Mouse (Mus musculus) thymus, adult 18-20 months (tissue): ENCODE data around the gene Pkd1l2.

Experiments used
- DNase-seq, 2 experiments: peaks; one replicate each; pipeline ENCODE4 v3.0.0; 2022; ENCODE audit warnings: mixed read lengths in 2 of 2

Pkd1l2 gene

DNA sequence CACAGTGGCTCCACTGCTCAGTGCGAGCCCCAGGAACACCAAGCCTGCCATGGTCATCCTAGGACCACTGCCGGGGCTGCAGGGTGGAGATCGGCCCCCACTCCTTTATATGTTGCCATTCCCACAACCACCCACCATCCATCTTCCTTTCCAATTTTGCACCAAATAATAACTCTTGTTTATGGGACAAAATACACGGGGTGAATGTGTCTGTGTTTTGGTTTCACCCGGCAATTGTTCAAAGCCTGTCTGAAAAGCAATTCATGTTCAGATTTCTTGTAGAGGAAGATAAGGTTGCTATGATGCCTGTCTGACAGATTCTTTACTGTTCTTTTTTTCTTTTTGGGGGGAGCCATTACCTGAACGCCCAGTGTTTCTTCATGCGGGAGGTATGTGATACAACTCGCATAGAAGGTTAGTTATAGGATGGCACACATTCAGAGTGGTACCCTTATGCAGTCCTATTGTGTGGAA, at the start of gene Pkd1l2:
Gene Pkd1l2 (minus strand): TSS at position 51 of the 474 bp plus-strand sequence.
- DNase-seq, result no peak

DNA sequence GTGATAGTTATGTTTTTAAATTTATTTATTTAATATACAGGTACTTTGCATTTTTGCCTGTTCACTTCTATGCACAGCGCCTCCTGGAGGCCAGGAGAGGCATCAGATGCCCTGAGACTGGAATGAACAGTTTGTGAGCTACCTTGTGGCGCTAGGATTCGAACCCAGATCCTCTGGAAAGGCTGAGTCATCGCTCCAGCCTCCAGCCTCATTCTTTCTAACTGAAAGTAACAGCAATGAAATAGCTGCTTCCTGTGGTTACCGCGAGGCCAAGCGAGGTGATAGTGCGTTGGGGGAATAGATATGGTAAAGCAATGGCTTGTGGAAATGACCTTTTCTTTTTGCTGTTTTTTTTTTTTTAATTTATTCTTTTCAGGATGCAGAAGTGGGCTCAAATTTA, 44.8 kb upstream of the Pkd1l2 start:
- no peak for DNase-seq

DNA sequence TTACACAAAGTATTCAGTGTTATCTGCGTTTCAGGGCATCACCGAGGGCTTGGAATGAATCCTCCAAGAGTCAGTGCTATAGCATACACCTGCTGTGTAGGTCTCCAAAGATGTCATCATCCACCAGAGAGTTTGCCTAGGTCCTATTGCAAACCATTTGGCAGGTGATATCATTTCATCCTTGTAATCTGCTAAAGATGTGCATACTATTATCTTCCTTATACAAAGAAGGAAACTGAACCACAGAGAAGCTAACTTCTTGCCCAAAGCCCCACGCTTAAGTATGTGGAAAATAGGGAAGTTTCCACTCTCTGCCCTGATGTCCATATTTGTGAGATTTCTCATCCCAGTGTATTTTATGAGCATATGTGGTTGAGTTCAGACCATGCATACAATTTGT, 44.2 kb upstream of the Pkd1l2 start:
- no peak for DNase-seq

DNA sequence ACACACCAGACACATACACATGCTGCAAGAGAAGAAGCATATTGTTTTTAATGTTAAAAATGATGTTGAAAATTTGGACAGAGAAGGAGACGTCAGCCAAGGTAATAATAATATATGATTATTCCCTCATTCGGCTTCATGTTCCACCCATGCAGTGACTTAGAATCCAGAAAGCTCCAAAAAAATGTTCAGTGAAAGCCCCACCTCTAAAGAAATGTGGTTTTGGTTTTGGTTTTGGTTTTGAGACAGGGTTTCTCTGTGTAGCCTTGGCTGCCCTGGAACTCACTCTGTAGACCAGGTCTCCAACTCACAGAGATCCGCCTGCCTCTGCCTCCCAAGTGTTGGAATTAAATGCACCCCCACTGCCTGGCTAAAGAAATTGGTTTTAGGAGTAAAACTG, 43.6 kb upstream of the Pkd1l2 start:
- no peak for DNase-seq

DNA sequence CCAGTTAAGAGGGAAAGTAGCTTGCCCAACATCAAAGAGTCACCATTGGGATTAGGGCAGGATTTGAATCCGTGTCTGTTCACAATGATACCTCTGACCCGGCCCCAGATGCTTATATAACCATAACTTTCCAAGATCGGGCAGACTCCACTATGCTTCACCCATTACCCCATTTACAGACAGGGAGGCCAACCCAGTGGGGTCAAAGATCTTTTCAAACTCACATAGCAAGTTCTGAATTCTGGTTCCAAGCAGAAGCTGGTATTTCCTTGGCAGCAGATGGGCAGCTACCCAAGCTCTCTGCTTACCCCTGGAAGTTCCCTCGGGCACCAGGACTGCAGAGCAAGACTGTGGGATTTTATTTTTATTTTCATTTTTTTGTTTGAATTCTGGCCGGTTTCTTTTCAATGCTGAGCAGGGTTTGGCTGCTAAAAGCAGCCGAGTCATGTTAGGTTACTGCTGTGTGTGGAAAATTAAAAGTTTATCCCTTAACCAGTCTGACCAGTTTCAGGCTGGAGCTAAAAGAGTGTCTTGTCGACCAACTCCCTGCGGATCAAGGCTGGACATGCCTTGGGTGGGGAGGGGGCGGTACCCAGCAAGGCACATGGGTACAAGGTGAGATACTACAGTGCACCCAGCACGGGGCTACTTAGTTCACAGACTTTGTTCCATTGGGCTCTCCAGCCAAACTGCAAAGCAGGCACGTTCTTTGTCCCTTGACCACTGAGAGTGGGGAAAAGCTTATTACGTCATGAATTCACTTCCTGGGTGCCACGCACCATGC, 41.8 kb upstream of the Pkd1l2 start:
- DNase-seq, result no peak

DNA sequence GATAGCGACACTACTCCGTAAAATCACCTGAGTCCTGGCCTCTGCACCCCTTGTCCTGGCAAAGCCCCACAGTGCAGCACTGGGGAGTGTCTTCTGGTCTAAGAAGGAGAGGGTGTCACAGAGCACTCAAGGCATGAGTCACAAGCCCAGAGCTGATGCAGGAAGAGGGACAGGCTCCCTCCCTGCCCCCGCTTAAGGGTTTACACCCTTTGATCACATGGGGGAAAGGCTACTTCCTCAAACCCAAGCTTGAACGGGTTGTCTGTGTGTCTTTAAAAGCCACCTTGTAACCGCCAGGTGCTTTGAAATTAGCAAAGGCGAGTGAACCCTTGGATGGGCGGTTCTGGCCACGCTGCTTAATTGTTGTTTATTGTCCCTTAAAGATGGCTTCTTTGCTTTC, 39.0 kb upstream of the Pkd1l2 start:
- DNase-seq, result no peak

DNA sequence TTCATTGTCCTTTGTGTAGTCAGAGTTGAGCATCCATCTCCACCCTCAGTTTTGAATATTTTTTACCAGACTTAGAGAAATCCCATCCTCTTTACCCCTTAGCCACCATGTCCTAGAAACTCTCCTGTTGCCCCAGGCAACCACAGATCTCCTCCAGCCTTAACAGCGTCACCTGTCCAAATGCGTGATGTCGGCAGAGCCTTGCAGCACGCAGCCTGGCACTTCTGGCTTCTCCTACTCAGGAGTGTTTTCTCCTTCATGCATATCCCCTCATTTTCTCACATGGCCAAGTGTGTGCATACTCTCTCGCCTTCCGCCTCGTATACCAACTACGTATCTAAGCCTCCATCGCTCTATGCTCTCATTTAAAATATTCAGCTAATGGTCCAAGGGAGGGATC, 36.2 kb upstream of the Pkd1l2 start:
- DNase-seq, result no peak

DNA sequence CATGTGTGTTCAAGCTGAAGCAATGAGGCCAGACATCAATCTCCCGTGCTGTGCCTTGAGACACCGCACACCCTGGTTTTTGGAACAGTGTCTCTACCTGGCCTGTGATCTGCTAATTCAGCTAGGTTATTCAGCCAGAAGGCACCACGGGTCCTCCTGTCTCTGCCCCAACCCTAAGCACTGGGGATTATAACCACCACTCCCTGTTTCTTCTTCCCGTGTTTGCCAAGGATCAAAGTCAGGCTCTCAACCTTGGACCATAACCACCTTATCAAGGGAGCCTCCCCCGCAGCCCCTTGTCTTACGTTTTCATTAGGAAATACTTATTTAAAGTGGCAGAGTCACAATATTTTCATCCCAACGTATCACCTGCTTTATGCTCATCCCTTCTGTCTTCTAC, 34.3 kb upstream of the Pkd1l2 start:
- DNase-seq, result no peak

DNA sequence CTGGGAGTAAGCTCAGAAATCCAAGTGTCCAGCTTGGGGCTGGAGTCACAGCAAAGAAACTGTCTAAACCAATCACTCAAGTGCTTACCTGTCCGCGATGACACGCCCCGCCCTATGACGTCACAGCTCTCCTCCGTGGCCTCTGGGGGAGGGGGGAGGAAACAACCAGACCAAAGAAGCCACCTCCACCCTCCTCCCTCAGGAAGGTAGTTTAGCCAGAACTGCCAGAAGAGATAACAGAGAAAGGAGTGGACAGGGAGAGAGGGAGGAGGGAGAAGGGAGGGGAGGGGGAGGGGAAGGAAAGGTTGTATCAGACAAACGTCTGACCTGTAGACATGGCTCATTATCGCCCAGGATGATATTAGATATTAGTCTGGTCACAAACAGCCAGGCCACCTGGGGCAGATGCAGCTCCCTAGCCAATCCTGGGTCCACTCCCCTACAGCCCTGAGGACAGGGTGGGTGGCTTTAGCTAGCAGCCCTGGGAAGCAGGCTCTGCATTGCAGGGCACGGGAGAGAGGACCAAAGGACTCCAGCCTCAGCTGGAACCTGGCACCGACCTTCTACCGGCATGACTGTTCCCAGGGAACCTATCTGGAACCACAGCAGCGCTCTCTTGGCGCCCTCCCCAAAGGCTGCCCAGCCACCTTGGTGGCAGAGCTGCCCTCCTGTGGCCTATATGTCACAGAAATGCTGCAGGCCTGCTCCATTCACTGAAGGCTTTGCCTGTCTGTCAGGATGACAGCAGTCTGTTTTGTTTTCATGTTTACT, 33.6 kb upstream of the Pkd1l2 start:
- DNase-seq, result no peak

DNA sequence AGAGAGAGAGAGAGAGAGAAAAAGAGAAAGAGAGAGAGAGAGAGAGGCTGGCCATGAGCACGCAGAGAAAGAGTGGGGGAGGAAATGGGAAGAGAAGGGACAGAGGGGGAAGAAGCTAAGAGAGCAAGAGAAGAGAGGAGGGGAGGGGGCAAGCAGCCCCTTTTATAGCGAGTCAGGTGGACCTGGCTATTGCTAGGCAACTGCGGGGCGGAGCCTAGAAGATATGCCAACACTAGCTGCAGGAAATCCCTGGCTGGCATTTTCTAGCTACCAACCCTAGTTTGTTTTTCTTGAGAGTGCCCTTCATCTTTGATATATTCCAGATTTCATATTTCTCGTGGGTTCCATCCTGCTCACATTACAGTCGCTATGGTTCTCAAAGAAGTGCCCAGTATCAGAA, 32.8 kb upstream of the Pkd1l2 start:
- no peak for DNase-seq

DNA sequence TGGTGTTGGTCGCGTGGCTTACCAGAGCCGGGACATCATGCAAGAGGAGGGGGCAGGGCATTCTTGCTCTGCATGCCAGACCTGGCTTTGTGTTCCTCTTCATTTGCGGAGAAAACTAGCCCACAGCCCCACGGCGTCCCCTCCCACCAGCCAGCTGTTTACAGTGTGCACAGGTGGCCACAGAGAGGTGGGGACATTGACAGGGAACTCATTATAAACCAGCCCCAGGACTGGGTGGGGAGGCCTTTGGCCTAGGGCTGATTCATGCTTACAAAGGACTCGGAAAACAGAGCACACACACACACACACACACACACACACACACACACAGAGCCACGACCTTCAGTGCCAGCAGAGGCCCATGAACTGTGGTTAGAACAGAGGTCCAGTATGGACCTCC, 30.0 kb upstream of the Pkd1l2 start:
- no peak for DNase-seq

DNA sequence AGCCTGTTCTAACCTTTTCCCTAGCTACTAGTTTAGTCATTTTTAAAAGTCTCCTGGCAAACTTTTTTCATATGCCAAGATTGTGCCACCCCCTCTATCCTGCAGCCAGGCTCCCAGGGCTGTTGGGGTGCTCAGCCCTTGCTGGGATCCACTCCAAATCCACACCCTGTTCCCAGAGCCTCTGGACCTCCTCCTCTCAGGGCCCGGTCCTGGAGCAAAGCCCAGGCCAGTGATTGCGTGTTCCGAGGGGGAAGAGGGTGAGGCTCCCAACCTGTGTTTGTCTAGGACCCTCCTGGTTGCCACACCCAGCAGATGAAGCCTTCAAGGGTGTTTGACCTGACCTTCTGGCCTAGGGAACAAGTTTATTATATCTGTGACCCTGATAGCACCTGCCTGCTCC, 29.4 kb upstream of the Pkd1l2 start:
- no peak for DNase-seq

DNA sequence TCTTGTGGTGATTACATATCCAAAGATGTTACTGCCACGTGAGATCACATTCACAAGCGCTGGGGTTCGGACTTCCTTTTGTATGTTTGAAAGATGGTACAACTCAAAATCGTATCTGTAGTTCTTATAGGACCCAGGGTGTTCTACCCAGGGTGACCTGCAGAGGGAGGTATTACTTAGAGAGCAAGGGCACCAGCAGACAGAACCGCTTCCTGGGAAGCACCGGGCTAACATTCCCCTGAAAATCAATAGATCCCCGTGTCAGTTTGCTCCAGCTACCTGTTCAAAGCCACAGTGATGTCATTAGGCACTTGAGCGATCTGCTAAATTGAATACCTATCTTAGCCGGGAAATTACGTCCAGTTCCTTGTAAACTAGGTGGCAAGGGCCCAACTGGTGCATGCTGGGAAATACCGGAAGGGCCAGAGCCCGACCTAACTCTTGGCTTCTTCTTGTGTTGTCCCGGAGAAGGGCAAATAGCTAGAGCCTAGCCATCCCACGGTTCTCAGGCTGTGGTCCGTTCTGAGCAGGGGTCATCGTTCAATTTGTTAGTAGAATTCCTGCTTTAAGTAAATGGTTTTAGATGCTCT, 27.6 kb upstream of the Pkd1l2 start:
- peak in 1 of 2 experiments; percentile 18 for DNase-seq

DNA sequence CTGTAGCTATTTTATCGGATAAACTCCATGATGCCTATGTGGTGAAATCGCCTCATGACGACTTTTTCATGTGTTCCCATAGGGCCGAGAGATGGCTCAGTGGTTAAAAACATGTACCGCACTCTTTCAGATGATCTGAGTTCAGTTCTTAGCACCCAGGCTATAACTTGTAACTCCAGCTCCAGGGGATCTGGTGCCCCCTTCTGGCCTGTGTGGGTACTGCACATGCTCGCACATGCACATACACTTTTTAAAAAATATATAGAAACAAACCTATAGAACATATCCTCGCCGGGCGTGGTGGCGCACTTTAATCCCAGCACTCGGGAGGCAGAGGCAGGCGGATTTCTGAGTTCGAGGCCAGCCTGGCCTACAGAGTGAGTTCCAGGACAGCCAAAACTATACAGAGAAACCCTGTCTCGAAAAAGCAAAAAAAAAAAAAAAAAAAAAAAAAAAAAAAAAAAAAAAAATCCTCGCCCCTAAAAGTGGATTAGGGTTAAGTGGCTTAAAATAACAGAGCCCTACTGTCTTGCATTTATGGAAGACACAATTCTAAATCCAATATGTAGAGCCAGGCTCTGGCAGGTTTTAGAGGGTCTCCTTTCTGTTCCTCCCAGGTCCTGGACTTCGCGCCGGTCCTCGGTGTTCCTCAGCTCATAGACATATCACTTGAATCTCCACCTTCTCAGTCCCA, 26.9 kb upstream of the Pkd1l2 start:
- DNase-seq, result peak in 1 of 2 experiments; percentile 14

DNA sequence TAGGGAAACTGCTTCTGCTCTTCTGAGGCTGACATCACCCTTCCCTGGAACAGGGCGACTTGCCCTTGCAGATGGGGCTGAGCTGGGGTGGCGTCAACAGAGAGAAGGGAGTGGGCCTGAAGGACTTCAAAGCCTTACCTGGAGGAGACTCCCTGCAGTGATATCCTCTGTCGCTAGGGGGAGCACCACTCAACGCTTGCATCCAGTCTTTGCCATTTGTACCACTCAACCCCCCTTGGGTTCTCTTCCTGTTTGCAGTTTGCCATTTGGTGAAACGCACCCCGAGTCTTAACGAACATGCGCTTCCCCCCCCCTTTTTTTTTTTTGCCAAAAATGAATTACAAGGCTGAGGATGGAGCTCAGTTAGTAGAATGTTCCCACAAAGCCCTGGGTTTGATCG, 25.3 kb upstream of the Pkd1l2 start:
- DNase-seq, result peak; percentile 59 to 64

DNA sequence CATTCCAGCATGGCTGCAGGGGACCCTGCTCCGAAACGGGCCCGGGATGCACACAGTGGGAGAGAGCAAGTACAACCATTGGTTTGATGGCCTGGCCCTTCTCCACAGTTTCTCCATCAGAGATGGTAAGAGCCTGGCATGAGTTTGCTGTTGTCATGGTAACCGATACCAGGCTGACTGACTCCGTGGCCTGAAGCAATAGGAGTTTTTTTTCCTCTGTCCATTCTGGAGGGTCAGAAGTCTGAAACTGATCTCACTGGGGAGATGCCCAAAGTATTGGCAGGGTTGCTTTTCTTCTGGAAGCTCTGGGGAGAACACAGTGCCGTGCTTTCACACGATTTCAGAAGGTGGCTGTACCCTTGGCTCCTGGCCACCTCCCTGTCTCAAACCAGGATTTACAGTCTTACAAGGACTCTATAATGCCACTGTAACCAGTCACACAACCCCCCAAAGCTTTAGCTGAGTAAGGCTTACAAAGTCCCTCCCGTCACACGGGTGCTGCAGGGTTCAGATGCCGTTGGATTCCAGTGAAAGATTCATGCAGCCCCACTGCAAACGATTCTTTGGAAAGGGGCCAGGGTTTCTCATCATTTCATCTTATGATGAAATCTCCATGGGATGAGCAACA, 15.4 kb upstream of the Pkd1l2 start:
- DNase-seq, result no peak

DNA sequence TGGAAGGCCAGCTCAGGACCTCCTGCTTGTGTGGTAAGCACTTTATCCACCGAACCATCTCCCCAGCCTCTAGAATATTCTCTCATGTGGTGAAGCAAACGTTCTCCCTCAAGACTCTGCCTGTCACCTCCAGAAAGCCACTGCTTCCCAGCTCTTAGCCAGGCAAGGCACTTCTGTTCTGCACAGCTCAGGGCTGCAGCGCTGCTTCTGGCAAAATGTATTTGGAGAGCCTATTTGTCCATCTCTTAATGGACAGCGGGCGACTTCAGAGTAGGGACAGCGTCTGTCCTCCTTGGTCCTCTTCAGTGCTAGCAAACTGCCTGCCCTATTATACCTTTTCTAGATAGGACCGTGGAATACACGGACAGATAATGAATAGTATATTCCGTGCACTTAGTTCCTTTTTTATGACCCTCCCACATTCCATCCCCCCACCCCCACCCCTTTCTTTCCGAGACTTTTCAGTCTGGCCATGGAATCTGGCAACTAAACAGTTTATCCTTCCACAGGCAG, 14.9 kb upstream of the Pkd1l2 start:
- no peak for DNase-seq

DNA sequence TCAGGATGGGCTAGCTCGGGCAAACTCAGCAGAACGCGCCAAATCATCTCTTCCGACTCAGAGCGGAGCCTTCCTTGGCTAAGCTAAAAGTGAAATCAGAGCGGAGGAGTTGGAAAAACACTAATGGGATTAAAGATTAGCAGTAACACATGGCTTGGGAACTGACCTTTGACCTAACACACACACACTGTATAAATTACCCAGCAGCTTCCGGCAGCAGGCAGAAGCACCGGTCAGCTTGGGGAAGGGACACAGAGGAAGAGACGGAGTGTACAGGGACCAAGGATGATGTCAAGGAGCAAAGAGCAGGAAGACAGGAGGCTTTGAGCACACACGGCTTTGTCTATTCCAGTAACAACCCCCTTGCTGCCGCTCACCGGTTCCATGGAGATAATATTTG, 13.4 kb upstream of the Pkd1l2 start, which contains the start of gene Bco1:
Gene Bco1 (plus strand): TSS at position 208 of the 400 bp plus-strand sequence.
- no peak for DNase-seq

DNA sequence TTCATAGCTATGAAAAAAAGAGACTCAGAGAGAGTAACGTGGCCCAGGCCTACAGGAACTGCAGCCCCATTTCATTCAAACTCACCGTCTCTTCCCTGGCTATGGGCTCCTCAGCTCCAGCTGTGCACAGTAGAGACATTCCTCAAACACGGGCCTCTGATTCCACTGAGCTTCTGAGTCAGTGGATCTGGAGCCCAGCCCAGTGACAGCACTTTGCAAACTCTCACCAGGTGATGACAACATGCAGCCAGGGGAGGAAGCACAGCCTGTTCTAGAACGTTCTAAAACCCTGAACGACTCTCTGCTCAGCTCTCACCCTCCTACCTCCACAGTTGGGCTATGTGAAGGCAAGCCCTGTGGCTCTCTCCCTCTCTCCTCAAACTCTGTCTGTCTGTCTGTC, 11.8 kb upstream of the Pkd1l2 start:
- no peak for DNase-seq

DNA sequence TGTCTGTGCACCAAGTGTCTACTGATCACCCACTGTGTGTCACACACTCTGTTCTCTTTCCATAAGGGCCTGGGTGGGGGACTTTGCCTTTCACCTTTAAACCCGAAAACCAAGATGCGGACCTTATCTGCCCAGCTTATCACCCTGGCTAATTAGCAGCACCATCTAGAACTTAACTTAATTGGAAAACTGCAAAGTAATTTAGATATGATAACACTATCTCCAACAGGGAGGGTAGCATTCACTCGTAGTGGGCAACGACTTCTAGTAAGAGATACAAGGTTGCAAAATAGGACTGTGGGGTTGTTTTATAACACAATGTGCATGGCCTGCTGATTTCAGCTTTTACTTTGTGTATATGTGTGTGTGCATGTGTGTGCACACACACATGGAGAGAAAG, 7.6 kb upstream of the Pkd1l2 start:
- DNase-seq, result no peak

DNA sequence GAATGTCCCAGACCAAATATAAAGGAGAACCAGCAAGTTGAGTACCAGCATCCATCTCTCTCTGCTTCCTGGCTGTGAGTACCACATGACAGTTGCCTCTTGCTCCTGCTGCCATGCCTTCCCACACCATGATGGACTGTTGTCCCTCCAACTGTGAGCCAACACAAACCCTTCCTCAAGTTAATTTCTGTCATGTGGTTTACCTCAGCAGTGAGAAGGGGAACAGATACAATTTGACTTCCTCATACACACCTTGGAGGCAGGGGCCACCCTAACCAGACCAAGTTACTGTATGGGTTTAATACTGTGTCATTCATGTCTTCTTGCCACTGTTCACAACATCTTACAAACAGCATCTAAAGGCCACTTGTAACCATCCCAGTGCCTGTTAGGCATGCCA, 4.8 kb upstream of the Pkd1l2 start:
- DNase-seq, result no peak

DNA sequence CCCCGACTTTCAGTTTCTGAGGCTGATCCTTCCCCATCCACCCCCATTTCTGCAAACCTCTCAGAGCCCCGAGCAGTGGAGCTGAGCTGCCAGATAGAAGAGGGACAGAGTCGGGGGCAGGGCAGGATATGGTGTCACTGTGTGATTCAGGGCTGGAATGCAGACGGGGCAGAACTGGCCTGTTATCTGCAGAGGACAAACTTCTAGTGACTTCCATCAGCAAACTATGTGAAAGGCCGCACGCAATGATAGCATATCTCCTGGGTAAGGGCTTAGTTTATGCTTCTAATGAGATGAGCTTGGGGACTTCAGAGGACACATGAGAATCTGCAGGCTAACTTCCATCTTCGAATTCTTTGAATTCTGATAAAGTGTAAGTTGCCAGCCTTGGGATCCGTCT, 3.3 kb upstream of the Pkd1l2 start:
- DNase-seq, result no peak
